Mouse (Mus musculus) olfactory bulb, adult 2 months (tissue): ENCODE results near the gene Dpf1.

Source experiments
- CTCF ChIP-seq: fragments of 200-500 bp; IDR thresholded peaks from 2 replicates; pipeline ENCODE4 v1.5.1; 2012; ENCODE audit warnings: low read depth, mild to moderate bottlenecking, low read length, moderate library complexity; ENCODE audit not compliant: insufficient read depth
- POLR2A ChIP-seq: fragments of 200-500 bp; IDR thresholded peaks from 2 replicates; pipeline ENCODE4 v1.6.1; 2012; ENCODE audit warnings: mild to moderate bottlenecking, low read depth, low read length, moderate library complexity; ENCODE audit not compliant: insufficient read depth

DNA sequence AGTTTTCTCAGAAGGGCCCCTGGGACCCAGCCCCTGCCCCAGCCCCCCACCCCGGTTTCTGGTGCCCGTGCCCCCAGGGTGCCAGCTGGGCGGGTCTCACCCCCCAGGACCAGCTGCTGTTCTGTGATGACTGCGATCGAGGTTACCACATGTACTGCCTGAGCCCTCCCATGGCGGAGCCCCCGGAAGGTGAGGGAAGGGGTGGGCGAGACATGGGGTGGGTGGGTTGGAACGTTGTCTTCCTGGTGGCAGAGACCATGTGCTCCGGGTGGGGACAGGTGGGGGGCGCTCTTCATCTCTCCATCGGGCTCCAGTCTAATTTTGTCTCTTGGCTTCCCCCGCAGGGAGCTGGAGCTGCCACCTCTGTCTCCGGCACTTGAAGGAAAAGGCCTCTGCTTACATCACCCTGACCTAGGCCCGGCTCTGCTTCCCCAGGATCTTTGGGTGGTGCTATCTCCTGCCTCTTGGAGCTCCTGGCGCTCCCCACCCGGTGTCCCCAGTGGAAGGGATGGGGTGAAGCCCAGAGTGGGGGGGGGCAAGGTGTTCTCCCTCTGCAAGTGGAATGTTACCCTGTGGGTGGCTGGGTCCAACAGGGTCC lies 12.5 kb downstream of the Dpf1 start:
- no peak for TF ChIP-seq CTCF
- no peak for TF ChIP-seq POLR2A
